Mouse (Mus musculus): ENCODE data around the gene Zfp697. TPM values are rescaled to one million over a fixed set of nuclear protein-coding genes. Genes with fewer than 3 reads are reported as not detected.

Gene Zfp697
- polyA plus RNA-seq, 1 experiment from 2014 or later: 9.5 TPM

DNA sequence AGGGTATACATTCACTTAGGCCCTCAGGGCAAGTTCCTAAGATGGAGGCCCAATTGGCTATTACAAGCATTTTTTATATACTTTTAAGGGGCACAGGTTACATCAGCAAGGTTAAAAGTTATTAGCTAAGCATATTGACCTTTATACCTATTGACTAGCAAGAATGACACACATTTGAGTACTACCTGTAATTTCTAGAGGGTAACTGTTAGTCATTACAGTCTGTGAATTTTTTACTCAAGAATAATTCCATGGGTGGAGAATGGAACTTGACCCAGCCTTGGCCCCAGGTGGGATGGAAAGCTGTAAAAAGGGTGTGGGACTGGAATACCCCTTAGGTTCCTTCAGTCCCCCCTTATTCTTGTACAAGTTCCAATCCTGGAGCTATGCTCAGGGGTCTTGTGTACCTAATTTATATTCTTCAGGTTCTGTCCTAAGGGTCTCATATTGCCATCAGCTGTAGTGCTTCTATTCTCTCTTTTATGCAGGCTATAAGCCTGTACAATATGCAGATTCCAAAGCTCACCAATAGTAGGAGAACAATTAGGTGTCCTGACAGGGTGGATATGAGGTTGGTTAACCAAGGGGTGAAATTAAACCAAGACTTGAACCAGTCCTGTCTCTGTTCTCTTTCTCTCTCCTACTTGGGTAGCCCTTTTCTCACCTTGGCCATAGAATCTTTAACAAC lies 400.1 kb downstream of the Zfp697 start:
- DNase-seq (ENCODE audit: low spot score, missing footprints) (no peak), ATAC-seq (ENCODE audit: low FRiP score) (no peak)
- Histone ChIP-seq H3K4me2 (no peak overlapping the region), H3K4me1 (ENCODE audit: control insufficient read depth, insufficient read depth, low read length) (no peaks in the 10 kb centered on the region), H3K27ac (ENCODE audit: low read depth, low read length) (no peak overlapping the region), H3K9me3 (ENCODE audit: control insufficient read depth, low read length) (no peaks in the 10 kb centered on the region), H3K4me3 (ENCODE audit: low read depth, low read length) (no peak overlapping the region), H3K27me3 (ENCODE audit: control insufficient read depth, insufficient read depth, low read length) (no peaks in the 10 kb centered on the region), H3K36me3 (ENCODE audit: control insufficient read depth, insufficient read depth, low read length) (no peaks in the 10 kb centered on the region), H3K9ac (ENCODE audit: low read length) (no peak overlapping the region)

DNA sequence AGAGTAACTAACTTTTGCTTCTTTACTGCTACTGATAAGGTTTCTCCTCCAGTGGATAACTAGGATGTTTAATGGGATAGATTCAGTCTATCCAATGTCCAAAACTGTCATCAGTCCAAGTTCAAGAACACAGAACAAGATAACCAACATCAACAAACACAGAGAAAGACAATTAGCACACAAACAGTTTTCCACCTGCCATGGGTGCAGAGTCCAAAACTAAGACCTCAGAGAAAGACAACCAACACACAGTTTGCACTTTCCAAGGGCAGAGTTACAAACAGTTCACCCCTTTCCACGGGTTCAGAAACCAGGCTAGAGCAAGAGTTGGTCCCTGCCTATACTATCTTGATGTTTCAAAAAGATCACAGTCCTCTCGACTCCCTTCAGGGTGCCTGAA lies 404.3 kb downstream of the Zfp697 start:
- 67% methylated on average over 2 of the region's 2 CpGs for WGBS
- Histone ChIP-seq H3K36me3 (ENCODE audit: control insufficient read depth, insufficient read depth, low read length) (no peaks in the 10 kb centered on the region), H3K27ac (ENCODE audit: low read depth, low read length) (no peak overlapping the region), H3K4me3 (ENCODE audit: low read depth, low read length) (no peak overlapping the region), H3K9ac (ENCODE audit: low read length) (no peak overlapping the region), H3K9me3 (ENCODE audit: control insufficient read depth, low read length) (no peaks in the 10 kb centered on the region), H3K4me1 (ENCODE audit: control insufficient read depth, insufficient read depth, low read length) (no peaks in the 10 kb centered on the region), H3K4me2 (no peak overlapping the region), H3K27me3 (ENCODE audit: control insufficient read depth, insufficient read depth, low read length) (no peaks in the 10 kb centered on the region)
- DNase-seq (ENCODE audit: low spot score, missing footprints) (no peak), ATAC-seq (ENCODE audit: low FRiP score) (no peak)

Other genes starting within 250 kb of the Zfp697 start
- gene Adam30, start 221.8 kb upstream of the Zfp697 start, polyA plus RNA-seq (2014; fragmentation: Nextera tagmentation; extraction: Ambion mirVana): not detected in 2 replicates
- gene Reg4, start 160.3 kb upstream of the Zfp697 start, polyA plus RNA-seq (2014; fragmentation: Nextera tagmentation; extraction: Ambion mirVana): not detected in 2 replicates
- gene Hmgcs2, start 102.0 kb upstream of the Zfp697 start, polyA plus RNA-seq (2014; fragmentation: Nextera tagmentation; extraction: Ambion mirVana): 4.3 and 5.7 TPM in 2 replicates
- 317 and 361 TPM in 2 replicates for gene Phgdh, start 42.5 kb upstream of the Zfp697 start, polyA plus RNA-seq (2014; fragmentation: Nextera tagmentation; extraction: Ambion mirVana)
- 0.10 TPM in 1 of 2 replicates, not detected in the other for gene Gm4450, start 74.7 kb downstream of the Zfp697 start, polyA plus RNA-seq (2014; fragmentation: Nextera tagmentation; extraction: Ambion mirVana)
- gene Hsd3b4, start 128.1 kb downstream of the Zfp697 start, polyA plus RNA-seq (2014; fragmentation: Nextera tagmentation; extraction: Ambion mirVana): not detected in 2 replicates
- not detected in 2 replicates for gene Gm10681, start 206.3 kb downstream of the Zfp697 start, polyA plus RNA-seq (2014; fragmentation: Nextera tagmentation; extraction: Ambion mirVana)
- not detected in 2 replicates for gene Hsd3b5, start 247.8 kb downstream of the Zfp697 start, polyA plus RNA-seq (2014; fragmentation: Nextera tagmentation; extraction: Ambion mirVana)

Measured in midbrain, embryonic 11.5 days (tissue).